Mouse (Mus musculus) MEL (cell line): ENCODE results near the gene Asf1b. TPM values are rescaled to one million over a fixed set of nuclear protein-coding genes. Genes with fewer than 3 reads are reported as not detected.

ENCODE experiments used
- DNase-seq: peaks from one replicate; pipeline ENCODE4 v3.0.0; 2011; ENCODE audit warnings: low read depth, low spot score
- H3K27ac ChIP-seq: 2 replicates; pipeline ENCODE4 v1.5.1; 2012; ENCODE audit warnings: low read depth, mild to moderate bottlenecking, control low read depth, low read length, moderate library complexity; ENCODE audit not compliant: control insufficient read depth
- H3K27me3 ChIP-seq, 2 experiments: fragments of 150-350 bp in 1 of 2; sonication (generic) in 1 of 2; 2 replicates each; pipeline ENCODE4 v1.6.1; 2012; ENCODE audit warnings: low read length in 2 of 2, mild to moderate bottlenecking in 2 of 2, improper control_type of control experiment in 1 of 2, moderate library complexity in 1 of 2; ENCODE audit not compliant: insufficient read depth in 2 of 2, control insufficient read depth in 1 of 2
- H3K36me3 ChIP-seq, 2 experiments: 2 replicates each; pipeline ENCODE4 v1.6.1; 2012 to 2014; ENCODE audit warnings: low read length in 2 of 2, improper control_type of control experiment in 1 of 2, inconsistent platforms in 1 of 2, mild to moderate bottlenecking in 1 of 2; ENCODE audit not compliant: insufficient read depth in 2 of 2, control insufficient read depth in 1 of 2
- H3K4me1 ChIP-seq, 2 experiments: fragments of 150-350 bp in 1 of 2; sonication (generic) in 1 of 2; 2 replicates each; pipeline ENCODE4 v1.6.1; 2012; ENCODE audit warnings: low read length in 2 of 2, improper control_type of control experiment in 1 of 2, mild to moderate bottlenecking in 1 of 2; ENCODE audit not compliant: insufficient read depth in 2 of 2, control insufficient read depth in 1 of 2
- H3K4me3 ChIP-seq, 2 experiments: fragments of 150-350 bp in 1 of 2; sonication (generic) in 1 of 2; 2 replicates each; pipeline ENCODE4 v1.5.1; 2012; ENCODE audit warnings: low read depth in 2 of 2, low read length in 2 of 2, mild to moderate bottlenecking in 2 of 2, moderate library complexity in 2 of 2, control low read depth in 1 of 2, improper control_type of control experiment in 1 of 2; ENCODE audit not compliant: control insufficient read depth in 1 of 2, insufficient read depth in 1 of 2
- H3K79me2 ChIP-seq: 2 replicates; pipeline ENCODE4 v1.6.1; 2012; ENCODE audit warnings: mild to moderate bottlenecking, low read length, moderate library complexity; ENCODE audit not compliant: control insufficient read depth, poor library complexity, insufficient read depth
- H3K9ac ChIP-seq: 2 replicates; pipeline ENCODE4 v1.6.1; 2012; ENCODE audit warnings: low read depth, mild to moderate bottlenecking, control low read depth, low read length, moderate library complexity; ENCODE audit not compliant: control insufficient read depth, poor library complexity, severe bottlenecking
- H3K9me3 ChIP-seq: fragments of 150-350 bp; sonication (generic); replicated peaks from 2 replicates; pipeline ENCODE4 v1.6.1; 2012; ENCODE audit warnings: mild to moderate bottlenecking, low read length, improper control_type of control experiment, moderate library complexity; ENCODE audit not compliant: insufficient read depth
- BHLHE40 ChIP-seq: IDR thresholded peaks from 2 replicates; pipeline ENCODE4 v1.6.1; 2012; ENCODE audit warnings: low read depth, mild to moderate bottlenecking, inconsistent platforms, low read length, improper control_type of control experiment, borderline replicate concordance
- CHD1 ChIP-seq: IDR thresholded peaks from 2 replicates; pipeline ENCODE4 v1.6.1; 2012; ENCODE audit warnings: low read depth, mild to moderate bottlenecking, inconsistent platforms, low read length, improper control_type of control experiment
- CHD2 ChIP-seq: IDR thresholded peaks from 2 replicates; pipeline ENCODE4 v1.6.1; 2011; ENCODE audit warnings: low read length, improper control_type of control experiment
- CTCF ChIP-seq, 3 experiments: IDR thresholded peaks in 2 of 3; conservative IDR thresholded peaks in 1 of 3; 2 replicates each; pipeline ENCODE4 v1.5.1; 2011 to 2012; ENCODE audit warnings: low read length in 3 of 3, low read depth in 2 of 3, mild to moderate bottlenecking in 2 of 3, improper control_type of control experiment in 1 of 3, inconsistent platforms in 1 of 3, mixed read lengths in 1 of 3, moderate library complexity in 1 of 3; ENCODE audit not compliant: control insufficient read depth in 1 of 3, insufficient read depth in 1 of 3, poor library complexity in 1 of 3, severe bottlenecking in 1 of 3
- E2F4 ChIP-seq: IDR thresholded peaks from 2 replicates; pipeline ENCODE4 v1.6.1; 2011; ENCODE audit warnings: low read depth, low read length, improper control_type of control experiment, borderline replicate concordance
- ELF1 ChIP-seq: IDR thresholded peaks from 2 replicates; pipeline ENCODE4 v1.6.1; 2014; ENCODE audit warnings: low read depth, mild to moderate bottlenecking, inconsistent platforms, low read length, improper control_type of control experiment, moderate library complexity
- ETS1 ChIP-seq: IDR thresholded peaks from 2 replicates; pipeline ENCODE4 v1.6.1; 2012; ENCODE audit warnings: low read depth, mild to moderate bottlenecking, inconsistent platforms, low read length, improper control_type of control experiment, moderate library complexity
- GABPA ChIP-seq: IDR thresholded peaks from 2 replicates; pipeline ENCODE4 v1.6.1; 2012; ENCODE audit warnings: low read depth, mild to moderate bottlenecking, inconsistent platforms, low read length, improper control_type of control experiment, moderate library complexity
- GATA1 ChIP-seq: IDR thresholded peaks from 2 replicates; pipeline ENCODE4 v1.6.1; 2011; ENCODE audit warnings: low read depth, low read length, improper control_type of control experiment
- HCFC1 ChIP-seq: IDR thresholded peaks from 2 replicates; pipeline ENCODE4 v1.6.1; 2012; ENCODE audit warnings: low read depth, mild to moderate bottlenecking, inconsistent platforms, low read length, improper control_type of control experiment, moderate library complexity
- JUND ChIP-seq: IDR thresholded peaks from 2 replicates; pipeline ENCODE4 v1.6.1; 2011; ENCODE audit warnings: low read depth, mild to moderate bottlenecking, improper control_type of control experiment, low read length
- KAT2A ChIP-seq: conservative IDR thresholded peaks from 2 replicates; pipeline ENCODE4 v1.6.1; 2012; ENCODE audit warnings: low read depth, low read length, improper control_type of control experiment, inconsistent platforms
- MAFK ChIP-seq: IDR thresholded peaks from 2 replicates; pipeline ENCODE4 v1.6.1; 2011; ENCODE audit warnings: low read depth, mild to moderate bottlenecking, low read length, improper control_type of control experiment, borderline replicate concordance
- MAX ChIP-seq: IDR thresholded peaks from 2 replicates; pipeline ENCODE4 v1.6.1; 2011; ENCODE audit warnings: low read length, improper control_type of control experiment
- MEF2A ChIP-seq: IDR thresholded peaks from 2 replicates; pipeline ENCODE4 v1.6.1; 2014; ENCODE audit warnings: low read depth, mild to moderate bottlenecking, inconsistent platforms, low read length, improper control_type of control experiment; ENCODE audit not compliant: poor library complexity, insufficient replicate concordance, severe bottlenecking; ENCODE audit errors: extremely low read depth
- MXI1 ChIP-seq: IDR thresholded peaks from 2 replicates; pipeline ENCODE4 v1.6.1; 2011; ENCODE audit warnings: mild to moderate bottlenecking, low read depth, low read length, improper control_type of control experiment
- MYB ChIP-seq: IDR thresholded peaks from 2 replicates; pipeline ENCODE4 v1.6.1; 2011; ENCODE audit warnings: mild to moderate bottlenecking, low read depth, low read length, improper control_type of control experiment
- MYC ChIP-seq: IDR thresholded peaks from 2 replicates; pipeline ENCODE4 v1.6.1; 2011; ENCODE audit warnings: low read depth, mild to moderate bottlenecking, low read length, improper control_type of control experiment, moderate library complexity
- NELFE ChIP-seq: IDR thresholded peaks from 2 replicates; pipeline ENCODE4 v1.6.1; 2011; ENCODE audit warnings: low read depth, low read length, improper control_type of control experiment
- NRF1 ChIP-seq: IDR thresholded peaks from 2 replicates; pipeline ENCODE4 v1.6.1; 2014; ENCODE audit warnings: low read depth, mild to moderate bottlenecking, inconsistent platforms, low read length, improper control_type of control experiment, moderate library complexity; ENCODE audit not compliant: poor library complexity, insufficient read depth, severe bottlenecking
- POLR2A ChIP-seq, 2 experiments: IDR thresholded peaks; 2 replicates each; pipeline ENCODE4 v1.6.1; 2011 to 2012; ENCODE audit warnings: low read length in 2 of 2, mild to moderate bottlenecking in 2 of 2, control low read depth in 1 of 2, improper control_type of control experiment in 1 of 2, low read depth in 1 of 2, moderate library complexity in 1 of 2; ENCODE audit not compliant: control insufficient read depth in 1 of 2, insufficient read depth in 1 of 2, poor library complexity in 1 of 2
- POLR2AphosphoS2 ChIP-seq: IDR thresholded peaks from 2 replicates; pipeline ENCODE4 v1.6.1; 2011; ENCODE audit warnings: low read length, improper control_type of control experiment
- POLR2AphosphoS5 ChIP-seq: IDR thresholded peaks from 2 replicates; pipeline ENCODE4 v1.6.1; 2012; ENCODE audit warnings: low read depth, borderline replicate concordance, mild to moderate bottlenecking, inconsistent platforms, low read length, moderate library complexity, mixed read lengths
- RAD21 ChIP-seq: IDR thresholded peaks from 2 replicates; pipeline ENCODE4 v1.6.1; 2011; ENCODE audit warnings: mild to moderate bottlenecking, low read depth, low read length, improper control_type of control experiment
- RCOR1 ChIP-seq: IDR thresholded peaks from 2 replicates; pipeline ENCODE4 v1.6.1; 2012; ENCODE audit warnings: low read depth, mild to moderate bottlenecking, inconsistent platforms, low read length, improper control_type of control experiment
- SIN3A ChIP-seq: IDR thresholded peaks from 2 replicates; pipeline ENCODE4 v1.6.1; 2012; ENCODE audit warnings: low read length, improper control_type of control experiment, inconsistent platforms
- SMC3 ChIP-seq: IDR thresholded peaks from 2 replicates; pipeline ENCODE4 v1.6.1; 2011; ENCODE audit warnings: low read depth, low read length, improper control_type of control experiment
- TAL1 ChIP-seq: IDR thresholded peaks from 2 replicates; pipeline ENCODE4 v1.6.1; 2012; ENCODE audit warnings: mild to moderate bottlenecking, inconsistent platforms, low read length, moderate library complexity, mixed read lengths
- TBP ChIP-seq: IDR thresholded peaks from 2 replicates; pipeline ENCODE4 v1.8.0; 2011; ENCODE audit warnings: low read depth, low read length, improper control_type of control experiment
- TCF12 ChIP-seq: IDR thresholded peaks from 2 replicates; pipeline ENCODE4 v1.6.1; 2014; ENCODE audit warnings: low read depth, mild to moderate bottlenecking, inconsistent platforms, low read length, improper control_type of control experiment, moderate library complexity
- UBTF ChIP-seq: IDR thresholded peaks from 2 replicates; pipeline ENCODE4 v1.6.1; 2012; ENCODE audit warnings: low read depth, mild to moderate bottlenecking, inconsistent platforms, low read length, improper control_type of control experiment, moderate library complexity, borderline replicate concordance; ENCODE audit not compliant: insufficient read depth
- USF2 ChIP-seq, 2 experiments: IDR thresholded peaks; 2 replicates each; pipeline ENCODE4 v1.6.1; 2011 to 2012; ENCODE audit warnings: improper control_type of control experiment in 2 of 2, low read length in 2 of 2, borderline replicate concordance in 1 of 2, inconsistent platforms in 1 of 2, low read depth in 1 of 2, mild to moderate bottlenecking in 1 of 2; ENCODE audit not compliant: insufficient read depth in 1 of 2
- ZC3H11A ChIP-seq: IDR thresholded peaks from 2 replicates; pipeline ENCODE4 v1.6.1; 2012; ENCODE audit warnings: low read depth, mild to moderate bottlenecking, inconsistent platforms, low read length, improper control_type of control experiment
- ZKSCAN1 ChIP-seq: IDR thresholded peaks from 2 replicates; pipeline ENCODE4 v1.6.1; 2012; ENCODE audit warnings: low read depth, mild to moderate bottlenecking, inconsistent platforms, low read length, improper control_type of control experiment, moderate library complexity
- ZMIZ1 ChIP-seq: IDR thresholded peaks from 2 replicates; pipeline ENCODE4 v1.6.1; 2012; ENCODE audit warnings: low read depth, mild to moderate bottlenecking, inconsistent platforms, low read length, improper control_type of control experiment, moderate library complexity
- polyA plus RNA-seq, 2 experiments: library from polyadenylated mRNA; stranded (reverse) in 1 of 2; unstranded in 1 of 2; fragments of >175 nt in 1 of 2; fragments of >200 nt in 1 of 2; gene quantifications; 2 replicates each; pipeline versions ENCODE4 v1.2.1 to v1.2.4; 2012; ENCODE audit warnings: low replicate concordance in 2 of 2, low read depth in 1 of 2; ENCODE audit not compliant: insufficient read length in 2 of 2, insufficient read depth in 1 of 2, missing spikeins in 1 of 2
- total RNA-seq: library from RNA; depleted of rRNA; stranded (reverse); fragments of 300-350 nt; gene quantifications from 2 replicates; pipeline ENCODE4 v1.2.3, GENCODE M21; 2012

Gene Asf1b
- total and polyA plus RNA-seq, 3 experiments = 84.3 to 137 (median 113) TPM

- Histone ChIP-seq H3K4me3 (peak overlapping the region; percentile 83 to 98), H3K27ac (peak overlapping the region; percentile 91), H3K9ac (peak overlapping the region; percentile 97), H3K27me3 (no peaks in the 10 kb centered on the region), H3K36me3 (peaks cover 3 to 12% of the 10 kb centered on the region in 2 experiments; a peak in 2 of 4 replicates), H3K79me2 (peaks cover 20% of the 10 kb centered on the region), H3K4me1 (peaks cover 4 to 20% of the 10 kb centered on the region in 2 experiments), H3K9me3 (no peaks in the 10 kb centered on the region)
- DNase-seq = peak; percentile 93
- TF ChIP-seq NRF1 = no peak
- TF ChIP-seq SMC3 = no peak
- TF ChIP-seq ZMIZ1 = peak; percentile 71; the same call in 1 of the 2 replicates
- no peak for TF ChIP-seq CHD2
- TF ChIP-seq MYC = 0 out of 2 replicates have a peak, but pooled peaks have one; percentile 22
- TF ChIP-seq MEF2A = no peak
- no peak for TF ChIP-seq ZC3H11A
- no peak for TF ChIP-seq TCF12
- TF ChIP-seq TBP = peak; percentile 47; the same call in 1 of the 2 replicates
- TF ChIP-seq UBTF = no peak
- no peak for TF ChIP-seq CHD1
- no peak for TF ChIP-seq GATA1
- TF ChIP-seq POLR2AphosphoS2 = peak; percentile 87; the same call in 1 of the 2 replicates
- no peak for TF ChIP-seq USF2 (IDR thresholded peaks at IDR 0.05; ENCODE audit: borderline replicate concordance in 1 of 2, insufficient read depth in 1 of 2, low read depth in 1 of 2, low read length in 2 of 2)
- TF ChIP-seq ETS1 = no peak
- TF ChIP-seq CTCF (IDR thresholded peaks at IDR 0.05 in 2 of 3, conservative IDR thresholded peaks at IDR 0.05 in 1 of 3; ENCODE audit: control insufficient read depth in 1 of 3, insufficient read depth in 1 of 3, low read depth in 2 of 3, low read length in 3 of 3, poor library complexity in 1 of 3, severe bottlenecking in 1 of 3) = 0 out of 6 replicates have a peak, but pooled peaks of 1 of the 3 experiments have one; percentile 3
- TF ChIP-seq POLR2AphosphoS5 = no peak
- TF ChIP-seq ZKSCAN1 = no peak
- TF ChIP-seq MAX = no peak
- no peak for TF ChIP-seq GABPA
- TF ChIP-seq TAL1 = no peak
- 0 out of 2 replicates have a peak, but pooled peaks have one; percentile 36 for TF ChIP-seq MXI1
- no peak for TF ChIP-seq E2F4
- no peak for TF ChIP-seq ELF1
- no peak for TF ChIP-seq RCOR1
- TF ChIP-seq HCFC1 = peak; percentile 49; the same call in 1 of the 2 replicates
- no peak; the same call in 1 of the 2 replicates for TF ChIP-seq KAT2A
- peak; percentile 74 to 89 for TF ChIP-seq POLR2A (IDR thresholded peaks at IDR 0.05; ENCODE audit: control insufficient read depth in 1 of 2, insufficient read depth in 1 of 2, low read depth in 1 of 2, low read length in 2 of 2, poor library complexity in 1 of 2)
- TF ChIP-seq RAD21 = no peak
- TF ChIP-seq JUND = no peak
- peak; percentile 52 for TF ChIP-seq SIN3A
- no peak for TF ChIP-seq MYB
- TF ChIP-seq BHLHE40 = no peak
- peak; percentile 87 for TF ChIP-seq NELFE
- TF ChIP-seq MAFK = no peak
Measured at GRCm38 (mm10) chr8:83996567-83997505, 41.5 kb downstream of the Asf1b start.
